Mouse (Mus musculus) central nervous system, embryonic 11.5 days (tissue): Measurements from ENCODE around the gene Cdc42bpa. TPM values are rescaled to one million over a fixed set of nuclear protein-coding genes. Genes with fewer than 3 reads are reported as not detected.

Experiments used
- polyA plus RNA-seq: library from polyadenylated mRNA; depleted of rRNA; stranded (reverse); fragments of >200 nt; gene quantifications from 2 replicates; pipeline ENCODE4 v1.2.3, GENCODE M21; 2012; rRNA removed

The Cdc42bpa gene
- 28.4 and 29.7 TPM in 2 replicates for polyA plus RNA-seq

GRCm38 (mm10) chr1:179959721-179960542 lies at the start of gene Cdc42bpa:
Gene Cdc42bpa (plus strand): TSS chr1:179960472.

GRCm38 (mm10) chr1:180198959-180199714 lies 238.9 kb downstream of the Cdc42bpa start, which contains the start of gene Coq8a:
Gene Coq8a (minus strand): TSS chr1:180199602.

Other genes with a start within 250 kb of the Cdc42bpa start
- 0.02 and 0.07 TPM in 2 replicates for gene Kif28, start 215.2 kb upstream of the Cdc42bpa start, polyA plus RNA-seq
- gene Gm10518, start 157.1 kb upstream of the Cdc42bpa start, polyA plus RNA-seq: not detected in 2 replicates
- gene Ahctf1, start 156.8 kb upstream of the Cdc42bpa start, polyA plus RNA-seq: 50.6 and 58.2 TPM in 2 replicates
- 2.2 TPM in 2 replicates for gene Coq8a, start 239.1 kb downstream of the Cdc42bpa start, polyA plus RNA-seq